Mouse (Mus musculus): ENCODE data around the gene 4930412O13Rik. TPM values are rescaled to one million over a fixed set of nuclear protein-coding genes. Genes with fewer than 3 reads are reported as not detected.
A peak's percentile ranks its signal among the peaks of the same experiment; 100 is the strongest.

Gene 4930412O13Rik
- polyA plus RNA-seq, 1 experiment = 2.6 TPM

DNA sequence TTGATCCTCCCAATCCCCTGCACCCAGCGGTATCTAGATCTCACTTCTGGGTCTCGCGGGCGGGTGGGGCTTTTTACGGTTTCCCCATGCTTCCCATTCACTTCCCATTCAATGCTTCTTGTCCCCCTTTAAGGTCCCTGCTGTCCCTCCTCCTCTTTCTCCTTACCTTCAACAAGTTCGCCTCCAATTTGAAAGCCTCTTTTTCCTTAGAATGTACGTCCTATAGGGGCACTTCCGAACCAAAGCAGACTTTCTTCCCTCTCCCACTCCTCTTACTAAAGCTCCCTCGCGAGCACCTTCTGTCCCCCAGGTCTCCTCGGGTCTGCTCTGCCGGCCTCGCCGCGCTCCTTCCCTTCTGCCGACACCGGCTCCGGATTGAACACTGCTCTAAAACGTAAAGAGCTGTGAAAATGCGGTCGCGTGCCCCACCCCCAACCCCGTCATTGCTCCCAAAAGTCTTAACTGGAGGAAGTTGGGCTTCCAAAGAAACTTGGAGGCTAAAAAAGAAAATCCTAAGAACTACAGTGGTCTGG, 8.7 kb downstream of the 4930412O13Rik start, which contains the start of gene Gata3:
Gene Gata3, minus strand, starts transcription at position 384 of the 533 bp plus-strand sequence.
- TF ChIP-seq POLR2A (IDR thresholded peaks at IDR 0.05; ENCODE audit: borderline replicate concordance, extremely low read depth, insufficient read depth, insufficient read length, poor library complexity, severe bottlenecking) (no peak), CTCF (IDR thresholded peaks at IDR 0.05; ENCODE audit: borderline replicate concordance, extremely low read depth, insufficient read depth, insufficient read length) (no peak)
- DNase-seq (ENCODE audit: low read depth) = no peak

DNA sequence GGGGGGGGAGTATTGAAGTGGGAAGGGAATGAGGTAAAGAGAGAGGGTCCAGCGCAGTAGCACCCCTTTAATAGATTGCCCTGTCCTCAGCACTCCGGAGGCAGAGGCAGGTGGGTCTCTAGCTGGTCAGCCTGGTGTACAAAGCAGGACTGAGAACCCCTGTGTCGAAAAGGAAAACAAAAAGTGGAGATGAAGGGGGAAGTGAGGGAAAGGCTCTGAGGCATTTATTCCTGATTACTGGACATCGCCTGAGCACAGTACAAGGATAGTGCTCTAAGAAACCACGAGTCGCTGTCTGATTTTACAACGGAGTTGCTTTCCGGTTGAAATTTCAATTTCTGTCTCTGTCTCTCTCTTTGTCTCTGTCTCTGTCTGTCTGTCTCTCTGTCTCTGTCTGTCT, 9.2 kb downstream of the 4930412O13Rik start:
- DNase-seq (ENCODE audit: low read depth) = no peak
- TF ChIP-seq CTCF (IDR thresholded peaks at IDR 0.05; ENCODE audit: borderline replicate concordance, extremely low read depth, insufficient read depth, insufficient read length) = no peak
- no peak for TF ChIP-seq POLR2A (IDR thresholded peaks at IDR 0.05; ENCODE audit: borderline replicate concordance, extremely low read depth, insufficient read depth, insufficient read length, poor library complexity, severe bottlenecking)

DNA sequence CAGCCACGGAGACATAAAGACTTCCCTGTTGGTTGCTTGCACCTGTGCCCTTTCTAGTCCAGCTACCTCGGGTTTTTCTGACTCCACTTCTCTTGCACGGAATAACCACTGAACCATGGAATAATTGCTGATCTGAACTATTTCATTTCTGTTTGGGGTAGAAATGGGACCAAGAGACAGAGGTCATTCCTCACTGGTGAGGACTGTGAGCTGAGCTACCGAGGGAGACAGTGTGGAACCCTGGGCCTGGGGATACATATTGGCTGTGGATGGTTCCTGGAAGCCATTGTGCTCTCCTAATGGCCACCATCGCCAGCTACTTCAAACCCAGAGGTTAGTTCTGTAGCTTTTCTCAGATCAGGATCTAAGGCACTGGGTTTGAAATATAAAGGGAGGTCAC, 9.9 kb downstream of the 4930412O13Rik start:
- DNase-seq (ENCODE audit: low read depth) = peak; percentile 3
- TF ChIP-seq POLR2A (IDR thresholded peaks at IDR 0.05; ENCODE audit: borderline replicate concordance, extremely low read depth, insufficient read depth, insufficient read length, poor library complexity, severe bottlenecking) (no peak), CTCF (IDR thresholded peaks at IDR 0.05; ENCODE audit: borderline replicate concordance, extremely low read depth, insufficient read depth, insufficient read length) (no peak)

GRCm38 (mm10) chr2:9892541-9892940, 11.5 kb downstream of the 4930412O13Rik start:
- TF ChIP-seq POLR2A (IDR thresholded peaks at IDR 0.05; ENCODE audit: borderline replicate concordance, extremely low read depth, insufficient read depth, insufficient read length, poor library complexity, severe bottlenecking) (no peak), CTCF (IDR thresholded peaks at IDR 0.05; ENCODE audit: borderline replicate concordance, extremely low read depth, insufficient read depth, insufficient read length) (no peak)
- DNase-seq (ENCODE audit: low read depth) = peak; percentile 57

DNA sequence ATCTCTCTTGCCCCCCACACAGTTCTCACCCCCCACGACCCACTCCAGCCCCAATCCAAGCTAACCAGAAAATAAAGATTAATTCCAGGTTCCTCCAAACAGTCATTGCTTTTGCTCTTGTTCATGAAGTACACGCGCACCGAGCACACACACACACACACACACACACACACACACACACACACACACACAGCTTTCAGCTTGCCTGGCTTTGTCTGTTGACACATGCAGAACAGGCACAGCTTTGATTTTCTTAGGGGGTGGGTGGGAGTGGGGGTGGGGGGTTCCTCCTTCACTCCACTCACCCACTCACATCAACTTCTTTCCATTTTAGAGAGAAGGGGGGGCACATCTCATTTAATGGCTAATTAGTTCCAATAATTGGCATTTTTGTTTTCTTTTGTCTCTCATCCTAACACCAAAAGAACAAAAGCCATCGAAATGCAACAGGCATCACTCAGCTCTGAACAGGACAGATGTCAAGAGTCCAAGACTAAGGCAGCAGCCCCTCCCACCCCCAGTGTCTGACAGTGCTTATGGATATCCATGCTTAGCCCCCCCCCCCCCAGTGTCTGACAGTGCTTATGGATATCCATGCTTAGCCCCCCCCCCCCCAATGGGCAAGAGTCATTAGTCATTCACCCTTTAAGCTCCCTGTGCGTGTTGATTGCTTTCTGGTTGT, 12.4 kb downstream of the 4930412O13Rik start:
- peak; percentile 51 for DNase-seq (ENCODE audit: low read depth)
- TF ChIP-seq POLR2A (IDR thresholded peaks at IDR 0.05; ENCODE audit: borderline replicate concordance, extremely low read depth, insufficient read depth, insufficient read length, poor library complexity, severe bottlenecking) = no peak

- no peak for TF ChIP-seq POLR2A (IDR thresholded peaks at IDR 0.05; ENCODE audit: borderline replicate concordance, extremely low read depth, insufficient read depth, insufficient read length, poor library complexity, severe bottlenecking)
- no peak for TF ChIP-seq CTCF (IDR thresholded peaks at IDR 0.05; ENCODE audit: borderline replicate concordance, extremely low read depth, insufficient read depth, insufficient read length)
- peak; percentile 60 for DNase-seq (ENCODE audit: low read depth)
These were observed 14.0 kb downstream of the 4930412O13Rik start for GRCm38 (mm10) chr2:9894836-9895593.

- TF ChIP-seq CTCF (IDR thresholded peaks at IDR 0.05; ENCODE audit: borderline replicate concordance, extremely low read depth, insufficient read depth, insufficient read length) (no peak), POLR2A (IDR thresholded peaks at IDR 0.05; ENCODE audit: borderline replicate concordance, extremely low read depth, insufficient read depth, insufficient read length, poor library complexity, severe bottlenecking) (no peak)
- DNase-seq (ENCODE audit: low read depth) = peak; percentile 39
These were observed 15.2 kb downstream of the 4930412O13Rik start for GRCm38 (mm10) chr2:9896097-9896770.

DNA sequence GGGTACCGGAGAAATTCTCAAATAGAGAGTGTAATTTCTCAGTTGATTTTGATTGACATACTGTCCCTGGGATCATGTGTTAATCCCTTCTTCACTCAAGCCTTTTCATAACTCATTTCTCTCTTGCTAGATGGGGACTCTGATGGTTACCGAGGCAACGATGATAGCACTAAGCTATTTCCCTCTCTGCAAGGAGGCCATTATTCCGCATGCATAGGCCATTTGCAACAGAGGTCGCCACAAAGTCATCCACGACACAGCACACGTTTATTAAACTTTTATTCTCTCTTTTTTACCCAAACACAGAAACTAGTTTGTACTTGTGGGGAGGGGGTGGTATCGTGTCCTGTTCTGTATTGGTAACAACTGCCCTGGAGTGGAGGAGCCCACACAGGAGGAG, 16.8 kb downstream of the 4930412O13Rik start:
- no peak for TF ChIP-seq POLR2A (IDR thresholded peaks at IDR 0.05; ENCODE audit: borderline replicate concordance, extremely low read depth, insufficient read depth, insufficient read length, poor library complexity, severe bottlenecking)
- TF ChIP-seq CTCF (IDR thresholded peaks at IDR 0.05; ENCODE audit: borderline replicate concordance, extremely low read depth, insufficient read depth, insufficient read length) = no peak
- DNase-seq (ENCODE audit: low read depth) = peak; percentile 80

DNA sequence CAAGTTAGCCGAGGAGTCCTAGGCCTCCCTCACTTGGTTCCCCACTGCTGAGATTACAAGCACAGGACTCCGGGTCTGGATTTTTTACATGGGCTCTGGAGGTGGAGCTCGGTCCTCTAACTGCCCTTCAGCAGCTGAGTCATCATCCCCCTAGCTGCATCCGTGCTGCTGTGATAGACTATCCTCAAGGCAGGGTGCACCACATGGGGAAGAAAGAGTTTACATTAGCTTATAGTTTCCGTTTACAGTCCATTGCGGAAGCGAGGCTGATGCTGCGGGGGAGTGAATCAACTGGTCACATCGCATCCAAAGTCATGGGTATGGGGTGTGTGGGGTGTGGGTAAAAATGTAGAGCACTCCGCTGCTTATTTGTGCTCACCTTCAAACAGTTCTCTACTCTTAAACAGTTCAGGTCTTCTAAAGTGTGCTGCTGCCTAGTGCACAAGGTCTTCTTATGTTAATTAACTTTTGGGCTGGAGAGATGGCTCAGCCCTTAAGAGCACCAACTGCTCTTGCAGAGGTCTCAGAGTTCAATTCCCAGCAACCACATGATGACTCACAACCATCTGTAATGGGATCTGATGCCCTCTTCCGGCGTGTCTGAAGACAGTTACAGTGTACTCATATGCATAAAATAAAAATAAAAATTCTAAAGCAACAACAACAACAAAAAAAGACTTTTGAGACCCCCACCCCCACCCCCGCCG, 23.0 kb downstream of the 4930412O13Rik start:
- DNase-seq (ENCODE audit: low read depth) = no peak

GRCm38 (mm10) chr2:9905995-9906394, 24.9 kb downstream of the 4930412O13Rik start:
- peak; percentile 5 for DNase-seq (ENCODE audit: low read depth)
- TF ChIP-seq CTCF (IDR thresholded peaks at IDR 0.05; ENCODE audit: borderline replicate concordance, extremely low read depth, insufficient read depth, insufficient read length) (no peak), POLR2A (IDR thresholded peaks at IDR 0.05; ENCODE audit: borderline replicate concordance, extremely low read depth, insufficient read depth, insufficient read length, poor library complexity, severe bottlenecking) (no peak)

More for the DNA sequence above, 23.0 kb downstream of the 4930412O13Rik start:
- no peak for TF ChIP-seq POLR2A (IDR thresholded peaks at IDR 0.05; ENCODE audit: borderline replicate concordance, extremely low read depth, insufficient read depth, insufficient read length, poor library complexity, severe bottlenecking)
- no peak for TF ChIP-seq CTCF (IDR thresholded peaks at IDR 0.05; ENCODE audit: borderline replicate concordance, extremely low read depth, insufficient read depth, insufficient read length)
